Mouse (Mus musculus) myocyte (in vitro differentiated cells): Measurements from ENCODE around the gene Carf.

Experiments used
- MAX ChIP-seq: IDR thresholded peaks from one replicate; pipeline ENCODE4 v1.6.1; 2011; ENCODE audit warnings: low read depth, mild to moderate bottlenecking, control low read depth
- MYOG ChIP-seq, 3 experiments: IDR thresholded peaks; one replicate each; pipeline ENCODE4 v1.6.1; 2011; ENCODE audit warnings: control low read depth in 2 of 3, low read depth in 2 of 3, mild to moderate bottlenecking in 2 of 3; ENCODE audit not compliant: insufficient read length in 2 of 3, control insufficient read depth in 1 of 3, insufficient read depth in 1 of 3
- POLR2A ChIP-seq: IDR thresholded peaks from one replicate; pipeline ENCODE4 v1.6.1; 2011; ENCODE audit warnings: low read depth, mild to moderate bottlenecking, control low read depth, moderate library complexity; ENCODE audit not compliant: insufficient read length

DNA sequence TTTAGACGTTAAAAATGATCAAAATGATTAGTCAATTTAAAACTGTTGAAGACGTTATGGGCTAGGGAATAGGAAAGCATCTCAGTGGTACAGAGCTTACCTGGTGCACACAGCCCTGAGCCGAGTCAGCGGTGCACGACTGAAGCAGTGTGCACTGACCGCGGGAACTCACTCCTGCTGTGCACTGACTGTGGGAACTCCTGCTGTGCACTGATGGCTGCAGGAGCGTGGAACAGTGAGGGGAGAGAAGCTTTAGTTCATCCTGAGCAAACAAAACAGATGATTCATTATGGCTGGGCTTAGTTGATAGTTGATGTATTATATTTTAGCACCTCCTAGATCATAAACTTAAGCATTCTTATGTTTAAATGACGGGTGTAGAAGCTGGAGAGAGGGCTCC is 39.3 kb downstream of the Carf start:
- TF ChIP-seq POLR2A = no peak
- TF ChIP-seq MAX = no peak
- no peak for TF ChIP-seq MYOG (IDR thresholded peaks at IDR 0.05; ENCODE audit: control insufficient read depth in 1 of 3, insufficient read depth in 1 of 3, insufficient read length in 2 of 3, low read depth in 2 of 3)
